Mouse (Mus musculus) midbrain, embryonic 12.5 days (tissue): ENCODE measurements around the gene St6galnac3. TPM values are rescaled to one million over a fixed set of nuclear protein-coding genes. Genes with fewer than 3 reads are reported as not detected.
A peak's percentile ranks its signal among the peaks of the same experiment; 100 is the strongest.

Source experiments
- ATAC-seq: fragments of 200-750 bp; cut with Nextera tagmentation; 2 replicates; pipeline ENCODE4 v1.8.0; 2017; ENCODE audit warnings: low read depth, moderate TSS enrichment, moderate library complexity; ENCODE audit not compliant: low FRiP score
- H3K27ac ChIP-seq: fragments of 300-500 bp; sonication (generic); replicated peaks from 2 replicates; pipeline ENCODE4 v1.5.1; 2016; ENCODE audit warnings: mild to moderate bottlenecking
- H3K27me3 ChIP-seq: fragments of 300-500 bp; sonication (generic); 2 replicates; pipeline ENCODE4 v1.6.1; 2016; ENCODE audit warnings: mild to moderate bottlenecking
- H3K36me3 ChIP-seq: fragments of 300-500 bp; sonication (generic); 2 replicates; pipeline ENCODE4 v1.6.1; 2016
- H3K4me1 ChIP-seq: fragments of 300-500 bp; sonication (generic); 2 replicates; pipeline ENCODE4 v1.6.1; 2016
- H3K4me2 ChIP-seq: fragments of 300-500 bp; sonication (generic); replicated peaks from 2 replicates; pipeline ENCODE4 v1.6.1; 2016; ENCODE audit warnings: mild to moderate bottlenecking, moderate library complexity
- H3K4me3 ChIP-seq: fragments of 300-500 bp; sonication (generic); 2 replicates; pipeline ENCODE4 v1.5.1; 2016; ENCODE audit warnings: mild to moderate bottlenecking
- H3K9ac ChIP-seq: fragments of 300-500 bp; sonication (generic); replicated peaks from 2 replicates; pipeline ENCODE4 v1.6.1; 2016; ENCODE audit warnings: mild to moderate bottlenecking, moderate library complexity
- H3K9me3 ChIP-seq: fragments of 300-500 bp; sonication (generic); 2 replicates; pipeline ENCODE4 v1.6.1; 2016; ENCODE audit warnings: mild to moderate bottlenecking
- WGBS: fragments of 180-500 bp; shearing (Covaris S2); methylation state at CpG from one replicate; pipeline ENCODE4 v1.1.7; 2016; 5-methylcytosine and 5-hydroxymethylcytosine counted together
- polyA plus RNA-seq: library from polyadenylated mRNA; unstranded; fragments of >200 nt; fragmentation: Nextera tagmentation; extraction: Ambion mirVana; gene quantifications from 2 replicates; pipeline ENCODE4 v1.2.1, GENCODE M21; 2016

Gene St6galnac3
- polyA plus RNA-seq, 1 experiment from 2014 or later: 28.5 TPM

DNA sequence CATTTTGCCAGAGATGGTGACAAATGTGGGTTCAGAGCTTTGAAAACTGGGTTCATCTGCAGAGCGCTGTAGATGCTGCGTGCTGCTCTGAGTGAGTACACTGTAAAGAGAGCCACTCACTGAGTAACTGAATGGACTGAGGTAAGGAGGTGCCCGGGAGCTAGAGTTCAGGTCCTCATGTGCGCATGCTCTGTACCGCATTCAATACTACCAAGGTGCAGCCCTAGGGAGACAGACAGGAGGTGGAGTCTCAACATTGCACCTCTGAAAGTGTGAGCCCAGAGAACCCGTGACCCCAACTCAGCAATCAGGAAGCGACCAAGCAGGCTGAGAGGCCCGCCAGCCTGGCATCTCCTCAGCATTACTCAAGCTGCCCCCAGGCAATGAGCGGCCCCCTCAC, 62.2 kb downstream of the St6galnac3 start:
- H3K36me3 ChIP-seq: no peaks in the 10 kb centered on the region
- no peak overlapping the region for H3K4me2 ChIP-seq
- no peaks in the 10 kb centered on the region for H3K9me3 ChIP-seq
- H3K9ac ChIP-seq: no peak overlapping the region
- H3K4me1 ChIP-seq: peaks cover 20% of the 10 kb centered on the region
- no peaks in the 10 kb centered on the region for H3K27me3 ChIP-seq
- no peak overlapping the region for H3K27ac ChIP-seq
- 90% methylated on average over 9 of the region's 9 CpGs for WGBS
- H3K4me3 ChIP-seq: no peak overlapping the region
- no peak for ATAC-seq

DNA sequence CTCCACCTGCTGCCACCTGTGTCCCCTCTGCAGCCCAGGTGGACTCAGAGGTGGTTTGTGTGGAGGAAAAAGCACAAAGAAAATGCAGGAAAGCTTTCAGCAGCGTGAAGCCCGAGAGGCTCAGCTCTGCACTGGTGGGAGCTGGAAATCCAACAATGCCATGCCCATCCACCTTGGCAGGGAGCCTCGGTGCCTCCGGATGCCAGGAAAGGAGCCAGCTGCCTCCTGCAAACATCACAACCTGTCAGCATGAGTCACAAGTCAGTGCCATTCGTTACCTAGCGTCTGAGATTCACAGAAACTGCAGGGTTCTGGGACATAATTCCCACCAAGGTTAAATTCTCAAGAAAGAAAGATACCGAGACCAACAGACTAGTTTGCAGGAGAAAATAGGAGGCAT, 63.0 kb downstream of the St6galnac3 start:
- Histone ChIP-seq H3K36me3 (no peaks in the 10 kb centered on the region), H3K9me3 (no peaks in the 10 kb centered on the region), H3K27ac (no peak overlapping the region), H3K4me3 (no peak overlapping the region), H3K27me3 (no peaks in the 10 kb centered on the region), H3K4me2 (no peak overlapping the region), H3K4me1 (peaks cover 21% of the 10 kb centered on the region), H3K9ac (no peak overlapping the region)
- no peak for ATAC-seq
- 91% methylated on average over 7 of the region's 7 CpGs for WGBS

DNA sequence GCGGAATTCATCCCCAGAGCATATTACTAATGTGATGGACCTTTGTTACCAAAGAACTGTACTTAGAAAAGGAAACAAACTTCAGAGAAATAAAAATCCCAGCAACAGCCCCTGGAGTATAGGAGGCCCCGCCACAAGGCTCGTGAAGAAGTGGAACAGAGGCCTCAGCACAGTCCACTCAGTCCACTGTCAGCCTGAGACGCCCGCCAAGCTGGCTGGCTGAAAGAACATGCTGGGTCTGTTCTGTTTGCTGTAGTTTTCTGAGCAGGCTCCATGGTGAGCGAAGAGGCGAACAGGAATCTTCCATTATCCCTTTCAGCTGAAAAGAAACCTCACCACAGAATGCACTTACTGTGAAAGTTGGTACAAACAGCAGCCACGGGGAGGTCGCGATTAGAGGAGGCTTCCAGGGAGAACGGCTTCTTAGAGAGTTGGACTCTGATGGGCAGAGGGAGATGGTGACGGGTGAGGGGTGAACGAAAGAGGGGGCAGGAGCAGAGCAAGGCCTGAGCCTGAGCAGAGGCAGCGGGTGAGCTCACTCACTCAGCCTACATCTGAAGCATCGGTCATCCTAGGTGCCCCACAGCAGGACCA, 65.3 kb downstream of the St6galnac3 start:
- Histone ChIP-seq H3K4me3 (no peak overlapping the region), H3K9me3 (no peaks in the 10 kb centered on the region), H3K27ac (peak overlapping the region; percentile 35; the same call in 1 of the 2 replicates), H3K4me2 (no peak overlapping the region), H3K36me3 (no peaks in the 10 kb centered on the region), H3K4me1 (peaks cover 24% of the 10 kb centered on the region), H3K9ac (no peak overlapping the region), H3K27me3 (no peaks in the 10 kb centered on the region)
- ATAC-seq: peak; percentile 58; the same call in 1 of the 2 replicates
- 38% methylated on average over 15 of the region's 15 CpGs for WGBS

DNA sequence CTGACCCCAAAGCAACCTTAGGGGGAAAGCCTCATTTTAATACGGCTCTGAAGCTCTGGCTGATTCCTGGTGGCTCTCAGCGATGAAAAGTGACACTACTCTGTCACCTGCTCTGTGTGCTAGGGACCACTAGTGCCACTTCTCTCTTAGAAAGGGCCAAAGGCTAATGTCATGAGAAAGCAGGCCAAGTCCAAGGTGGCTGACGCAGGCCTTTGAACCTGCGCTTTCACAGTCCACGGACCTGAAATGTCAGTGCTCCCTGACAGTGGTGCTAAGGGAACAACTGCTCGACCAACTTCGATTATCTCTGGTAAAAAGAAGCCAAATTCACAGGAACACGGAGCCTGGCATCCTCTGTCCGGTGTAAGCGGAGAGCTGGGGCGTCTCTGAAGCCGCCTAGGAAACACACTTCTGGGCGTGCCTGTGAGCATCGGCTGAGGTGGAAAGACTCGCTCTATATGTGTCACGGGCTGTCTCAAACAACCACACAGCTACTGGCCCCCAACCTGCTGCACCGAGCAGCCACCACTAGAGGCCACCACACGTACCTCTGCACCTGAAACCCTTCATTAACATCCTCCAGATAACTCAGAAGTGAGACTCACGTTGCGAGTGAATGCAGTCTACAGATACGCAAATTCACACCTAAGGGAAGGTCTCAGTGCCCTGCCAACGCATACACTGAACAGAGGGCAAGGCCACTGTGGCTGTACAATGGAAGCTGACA, 66.8 kb downstream of the St6galnac3 start:
- Histone ChIP-seq H3K4me3 (no peak overlapping the region), H3K27me3 (no peaks in the 10 kb centered on the region), H3K9ac (no peak overlapping the region), H3K27ac (no peak overlapping the region), H3K36me3 (no peaks in the 10 kb centered on the region), H3K4me1 (peaks cover 24% of the 10 kb centered on the region), H3K9me3 (no peaks in the 10 kb centered on the region), H3K4me2 (no peak overlapping the region)
- 0 out of 2 replicates have a peak, but pooled peaks have one; percentile 10 for ATAC-seq
- 76% methylated on average over 22 of the region's 22 CpGs for WGBS

DNA sequence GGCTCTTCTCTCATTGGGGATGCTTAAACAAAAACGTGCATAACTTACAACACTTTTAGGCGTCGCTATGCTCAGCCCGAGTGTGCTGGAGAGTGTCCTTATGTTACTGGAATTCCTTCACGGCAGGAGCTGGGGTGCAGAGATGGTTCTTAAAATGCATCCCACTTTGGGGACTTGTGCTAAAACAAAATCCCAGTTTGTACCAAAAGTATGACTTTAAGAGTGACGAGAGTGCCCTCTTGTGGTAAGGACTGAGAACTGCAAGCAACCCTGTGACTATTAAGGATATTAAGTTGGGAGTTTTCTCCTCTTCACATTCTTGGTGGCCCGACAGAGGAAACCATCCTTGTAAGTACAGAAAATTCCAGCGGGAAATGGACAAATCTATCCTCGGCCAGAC, 69.9 kb downstream of the St6galnac3 start:
- WGBS: 24% methylated on average over 9 of the region's 9 CpGs
- Histone ChIP-seq H3K4me3 (no peak overlapping the region), H3K9ac (no peak overlapping the region), H3K4me1 (peaks cover 23% of the 10 kb centered on the region), H3K27me3 (no peaks in the 10 kb centered on the region), H3K36me3 (no peaks in the 10 kb centered on the region), H3K4me2 (no peak overlapping the region), H3K9me3 (no peaks in the 10 kb centered on the region), H3K27ac (no peak overlapping the region)
- ATAC-seq: no peak

DNA sequence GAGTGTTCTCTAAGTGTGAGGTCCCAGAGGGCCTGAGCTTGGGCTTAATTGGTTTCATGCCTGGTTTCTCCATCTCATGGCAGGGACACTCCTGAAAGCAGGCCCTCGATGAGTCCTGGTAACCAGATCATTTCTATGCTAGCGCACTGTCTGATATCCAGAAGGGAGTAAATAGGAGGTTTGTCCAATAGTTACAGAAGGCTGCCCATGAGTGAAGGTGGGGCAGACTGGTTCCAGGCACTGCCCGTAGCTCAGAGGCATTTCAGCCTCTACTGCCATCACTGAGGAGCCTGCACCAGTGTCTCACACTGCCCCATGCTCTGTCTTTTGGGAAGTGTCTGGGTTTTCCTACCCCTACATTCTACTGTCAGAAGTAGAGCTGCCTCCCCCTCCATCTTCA, 72.1 kb downstream of the St6galnac3 start:
- Histone ChIP-seq H3K27me3 (no peaks in the 10 kb centered on the region), H3K36me3 (no peaks in the 10 kb centered on the region), H3K4me1 (peaks cover 14% of the 10 kb centered on the region; the same call in 1 of the 2 replicates), H3K4me2 (no peak overlapping the region), H3K27ac (no peak overlapping the region), H3K9ac (no peak overlapping the region), H3K9me3 (no peaks in the 10 kb centered on the region), H3K4me3 (no peak overlapping the region)
- ATAC-seq: no peak
- 65% methylated on average over 3 of the region's 3 CpGs for WGBS

DNA sequence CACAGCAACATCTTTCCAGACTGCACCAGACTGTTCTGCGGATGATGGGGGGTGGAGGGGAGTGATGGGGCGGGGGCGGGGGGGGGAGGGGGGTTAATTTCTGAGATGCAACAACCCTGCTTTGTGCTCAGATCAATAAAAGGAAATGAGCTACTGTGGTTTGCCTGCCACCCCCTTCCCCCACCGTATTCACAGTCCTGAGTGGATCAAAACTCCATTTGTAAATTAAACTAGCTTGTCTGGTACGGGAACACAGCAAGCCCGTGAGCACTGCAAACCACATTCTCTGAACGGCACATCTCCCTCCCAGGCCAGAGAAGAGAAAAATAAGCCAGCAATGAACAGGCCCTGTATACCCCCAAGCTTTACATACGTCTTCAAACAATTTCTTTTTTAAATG, 76.3 kb downstream of the St6galnac3 start:
- Histone ChIP-seq H3K27me3 (no peaks in the 10 kb centered on the region), H3K4me1 (peaks cover 18% of the 10 kb centered on the region), H3K4me3 (no peak overlapping the region), H3K9ac (no peak overlapping the region), H3K27ac (no peak overlapping the region), H3K4me2 (no peak overlapping the region), H3K36me3 (no peaks in the 10 kb centered on the region), H3K9me3 (no peaks in the 10 kb centered on the region)
- no peak for ATAC-seq
- WGBS: 63% methylated on average over 8 of the region's 8 CpGs

DNA sequence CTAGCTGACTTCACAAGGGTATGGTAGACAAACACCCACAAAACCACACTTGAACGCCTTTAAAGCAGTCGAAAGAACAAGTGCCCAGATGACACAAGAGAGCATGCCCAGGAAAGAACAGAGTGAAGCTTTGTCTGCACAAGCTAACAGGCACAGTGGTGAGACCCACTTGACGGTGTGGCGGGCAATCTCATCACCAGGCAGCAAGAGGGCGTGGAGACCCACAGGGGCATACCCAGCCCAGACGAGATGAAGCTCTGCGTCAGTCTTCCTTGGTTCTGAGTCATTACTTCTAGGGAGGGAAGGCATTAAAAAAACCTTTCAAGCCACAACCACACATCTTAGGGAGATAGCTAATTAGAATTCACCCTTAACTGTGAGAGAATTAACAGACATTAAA, 79.2 kb downstream of the St6galnac3 start:
- ATAC-seq: no peak
- no peaks in the 10 kb centered on the region for H3K9me3 ChIP-seq
- H3K4me2 ChIP-seq: no peak overlapping the region
- 77% methylated on average over 7 of the region's 7 CpGs for WGBS
- H3K36me3 ChIP-seq: no peaks in the 10 kb centered on the region
- H3K4me1 ChIP-seq: peaks cover 23% of the 10 kb centered on the region
- no peak overlapping the region for H3K4me3 ChIP-seq
- no peaks in the 10 kb centered on the region for H3K27me3 ChIP-seq
- H3K9ac ChIP-seq: no peak overlapping the region
- no peak overlapping the region for H3K27ac ChIP-seq

DNA sequence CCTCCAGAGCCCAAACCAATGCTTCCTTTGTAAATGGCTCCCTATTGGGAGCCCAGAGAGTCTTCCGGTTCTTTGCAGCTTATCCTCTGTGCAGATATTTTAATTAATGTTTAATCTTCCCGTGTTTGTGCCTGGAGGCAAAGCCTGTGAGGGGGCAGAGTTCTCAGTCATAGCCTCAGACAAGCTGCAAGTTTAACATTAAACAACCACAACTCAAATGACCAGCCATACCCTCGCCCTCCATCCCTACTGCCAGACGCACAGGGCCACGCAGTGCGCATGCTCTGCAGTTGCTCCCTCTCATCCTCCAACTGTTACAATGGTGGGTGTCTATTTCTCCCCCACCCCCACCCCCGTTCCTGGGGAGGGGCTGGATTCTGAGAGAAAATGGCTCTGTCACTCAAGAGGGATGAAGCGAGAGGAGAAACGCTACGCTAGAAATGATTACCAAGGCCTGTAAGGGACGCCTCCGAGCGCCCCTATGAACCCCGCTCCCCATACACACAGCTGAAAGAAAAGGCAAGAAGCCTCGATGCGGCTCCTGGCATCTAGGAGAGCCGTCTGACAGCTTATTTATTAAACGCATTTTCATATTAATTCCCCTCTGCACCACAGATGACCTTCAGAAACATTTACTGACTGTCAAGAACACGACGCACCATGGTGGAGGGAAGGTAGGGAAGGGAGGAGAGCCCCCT, 81.0 kb downstream of the St6galnac3 start:
- H3K4me1 ChIP-seq: peaks cover 23% of the 10 kb centered on the region
- H3K9me3 ChIP-seq: no peaks in the 10 kb centered on the region
- H3K9ac ChIP-seq: no peak overlapping the region
- no peak overlapping the region for H3K4me3 ChIP-seq
- H3K27me3 ChIP-seq: no peaks in the 10 kb centered on the region
- no peak for ATAC-seq
- H3K4me2 ChIP-seq: no peak overlapping the region
- no peaks in the 10 kb centered on the region for H3K36me3 ChIP-seq
- 65% methylated on average over 20 of the region's 20 CpGs for WGBS
- peak overlapping the region; percentile 39; the same call in 1 of the 2 replicates for H3K27ac ChIP-seq

DNA sequence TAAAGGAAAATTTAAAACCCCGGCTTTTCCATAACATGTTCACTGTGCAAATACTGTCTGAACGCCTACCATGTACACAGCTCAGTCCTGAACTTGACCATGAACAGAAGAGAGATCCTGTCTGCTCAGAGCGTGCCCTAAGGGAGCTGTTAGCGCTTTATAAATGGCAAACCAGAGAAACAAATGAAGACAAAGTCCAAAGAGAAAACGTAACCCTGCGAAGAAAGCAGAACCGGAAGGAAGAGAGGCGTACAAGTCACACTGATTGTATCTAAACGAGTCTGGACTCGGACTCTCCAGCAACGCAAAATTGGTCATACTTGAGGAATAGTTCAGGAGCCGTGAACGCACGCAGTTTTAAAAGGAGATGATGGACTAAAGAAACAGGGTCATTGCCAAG, 82.1 kb downstream of the St6galnac3 start:
- H3K4me3 ChIP-seq: no peak overlapping the region
- ATAC-seq: no peak
- WGBS: 95% methylated on average over 14 of the region's 14 CpGs

DNA sequence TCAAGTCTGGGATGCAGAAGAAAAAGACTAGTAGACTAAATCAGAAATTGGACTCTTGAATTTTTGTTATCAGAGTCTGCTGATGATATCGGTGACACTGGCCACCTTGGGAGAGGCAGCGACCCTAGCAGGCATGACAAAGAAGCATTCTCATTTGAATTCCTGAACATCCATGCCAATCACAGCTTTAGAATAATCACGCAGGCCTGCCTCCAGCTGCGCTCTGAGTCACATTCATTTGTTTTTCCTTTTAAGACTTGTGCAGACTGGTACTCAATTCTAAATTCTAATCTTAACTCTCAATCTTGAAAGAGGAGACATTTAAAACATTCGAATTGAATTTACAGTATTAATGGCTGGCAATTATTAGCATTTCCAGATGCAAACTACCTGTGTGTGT, 83.2 kb downstream of the St6galnac3 start:
- H3K9me3 ChIP-seq: no peaks in the 10 kb centered on the region
- H3K4me1 ChIP-seq: peaks cover 19% of the 10 kb centered on the region
- H3K9ac ChIP-seq: no peak overlapping the region
- no peak overlapping the region for H3K27ac ChIP-seq
- H3K4me3 ChIP-seq: no peak overlapping the region
- H3K27me3 ChIP-seq: no peaks in the 10 kb centered on the region
- no peaks in the 10 kb centered on the region for H3K36me3 ChIP-seq
- WGBS: 45% methylated on average over 5 of the region's 5 CpGs
- ATAC-seq: no peak
- no peak overlapping the region for H3K4me2 ChIP-seq

More for the DNA sequence above, 82.1 kb downstream of the St6galnac3 start:
- Histone ChIP-seq H3K9me3 (no peaks in the 10 kb centered on the region), H3K36me3 (no peaks in the 10 kb centered on the region), H3K9ac (no peak overlapping the region), H3K27me3 (no peaks in the 10 kb centered on the region), H3K4me2 (no peak overlapping the region), H3K27ac (no peak overlapping the region), H3K4me1 (peaks cover 19% of the 10 kb centered on the region)

DNA sequence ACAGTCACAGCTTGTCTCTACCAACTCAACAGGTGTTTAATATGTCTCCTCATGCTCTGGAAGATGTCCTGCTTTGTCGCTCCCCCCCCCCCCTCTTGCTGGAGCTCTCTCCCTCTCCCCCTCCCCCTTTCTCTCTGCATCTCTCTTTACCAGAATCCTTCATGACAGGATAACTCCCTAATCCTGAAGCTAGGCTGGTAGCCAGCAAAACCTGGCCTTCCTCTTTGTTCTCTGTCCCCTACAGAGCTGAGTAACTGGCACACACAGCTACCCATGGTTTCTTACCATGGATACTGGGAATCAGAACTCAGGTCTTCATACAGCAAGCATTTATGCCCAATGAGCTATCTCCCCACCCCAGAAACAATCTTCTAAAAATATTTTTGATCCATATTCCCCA, 87.6 kb downstream of the St6galnac3 start:
- peaks cover 8% of the 10 kb centered on the region; the same call in 1 of the 2 replicates for H3K4me1 ChIP-seq
- no peak overlapping the region for H3K9ac ChIP-seq
- no peak overlapping the region for H3K4me2 ChIP-seq
- no peak for ATAC-seq
- H3K9me3 ChIP-seq: no peaks in the 10 kb centered on the region
- H3K27ac ChIP-seq: no peak overlapping the region
- no peaks in the 10 kb centered on the region for H3K27me3 ChIP-seq
- no CpG with 5 or more reads among the region's 1 CpGs for WGBS
- H3K36me3 ChIP-seq: no peaks in the 10 kb centered on the region
- no peak overlapping the region for H3K4me3 ChIP-seq
